Mouse (Mus musculus) limb, embryonic 14.5 days (tissue): ENCODE measurements around the gene Gli1. TPM values are rescaled to one million over a fixed set of nuclear protein-coding genes. Genes with fewer than 3 reads are reported as not detected.

Source experiments
- ATAC-seq: fragments of 200-750 bp; cut with Nextera tagmentation; 2 replicates; pipeline ENCODE4 v1.8.0; 2017; ENCODE audit warnings: low read depth, moderate number of reproducible peaks, moderate TSS enrichment; ENCODE audit not compliant: low FRiP score
- DNase-seq: peaks from one replicate; pipeline ENCODE4 v3.0.0-alpha.2; 2015; ENCODE audit warnings: low spot score
- H3K27ac ChIP-seq: fragments of 300-500 bp; sonication (generic); replicated peaks from 2 replicates; pipeline ENCODE4 v1.5.1; 2014; ENCODE audit warnings: low read depth, mild to moderate bottlenecking, low read length, moderate library complexity, mixed read lengths
- H3K27me3 ChIP-seq: fragments of 300-500 bp; sonication (generic); 2 replicates; pipeline ENCODE4 v1.6.1; 2014; ENCODE audit warnings: low read length, mixed read lengths; ENCODE audit not compliant: control insufficient read depth, insufficient read depth
- H3K36me3 ChIP-seq: fragments of 300-500 bp; sonication (generic); 2 replicates; pipeline ENCODE4 v1.6.1; 2014; ENCODE audit warnings: mild to moderate bottlenecking, low read length, moderate library complexity, mixed read lengths; ENCODE audit not compliant: control insufficient read depth, insufficient read depth
- H3K4me1 ChIP-seq: fragments of 300-500 bp; sonication (generic); 2 replicates; pipeline ENCODE4 v1.6.1; 2014; ENCODE audit warnings: antibody characterized with exemption, low read length, mixed read lengths; ENCODE audit not compliant: control insufficient read depth, insufficient read depth
- H3K4me2 ChIP-seq: fragments of 300-500 bp; sonication (generic); replicated peaks from 2 replicates; pipeline ENCODE4 v1.6.1; 2014; ENCODE audit warnings: low read depth, mild to moderate bottlenecking, low read length, moderate library complexity; ENCODE audit not compliant: severe bottlenecking
- H3K4me3 ChIP-seq: fragments of 300-500 bp; sonication (generic); replicated peaks from 2 replicates; pipeline ENCODE4 v1.5.1; 2014; ENCODE audit warnings: low read length
- H3K9ac ChIP-seq: fragments of 300-500 bp; sonication (generic); 2 replicates; pipeline ENCODE4 v1.6.1; 2014; ENCODE audit warnings: mild to moderate bottlenecking, low read depth, low read length, moderate library complexity; ENCODE audit not compliant: severe bottlenecking
- H3K9me3 ChIP-seq: fragments of 300-500 bp; sonication (generic); 2 replicates; pipeline ENCODE4 v1.6.1; 2016; ENCODE audit warnings: low read length; ENCODE audit not compliant: control insufficient read depth
- POLR2A ChIP-seq: fragments of 200-500 bp; IDR thresholded peaks from 2 replicates; pipeline ENCODE4 v1.8.0; 2012; ENCODE audit warnings: inconsistent platforms, mild to moderate bottlenecking, moderate library complexity, borderline replicate concordance; ENCODE audit not compliant: insufficient read depth, insufficient read length; ENCODE audit errors: extremely low read depth
- WGBS: fragments of 180-500 bp; shearing (Covaris S2); extraction: QIAGEN DNeasy Blood & Tissue Kit; methylation state at CpG from one replicate; pipeline ENCODE4 v1.1.7; 2014; 5-methylcytosine and 5-hydroxymethylcytosine counted together
- polyA plus RNA-seq, 2 experiments: library from polyadenylated mRNA; depleted of rRNA in 1 of 2; stranded (reverse) in 1 of 2; unstranded in 1 of 2; fragments of >200 nt; fragmentation: Nextera tagmentation in 1 of 2; extraction: Ambion mirVana in 1 of 2; gene quantifications; 2 replicates each; pipeline versions ENCODE4 v1.2.1 to v1.2.3; 2012 to 2014

The Gli1 gene
- polyA plus RNA-seq, 2 experiments: 16.4 to 118 TPM

DNA sequence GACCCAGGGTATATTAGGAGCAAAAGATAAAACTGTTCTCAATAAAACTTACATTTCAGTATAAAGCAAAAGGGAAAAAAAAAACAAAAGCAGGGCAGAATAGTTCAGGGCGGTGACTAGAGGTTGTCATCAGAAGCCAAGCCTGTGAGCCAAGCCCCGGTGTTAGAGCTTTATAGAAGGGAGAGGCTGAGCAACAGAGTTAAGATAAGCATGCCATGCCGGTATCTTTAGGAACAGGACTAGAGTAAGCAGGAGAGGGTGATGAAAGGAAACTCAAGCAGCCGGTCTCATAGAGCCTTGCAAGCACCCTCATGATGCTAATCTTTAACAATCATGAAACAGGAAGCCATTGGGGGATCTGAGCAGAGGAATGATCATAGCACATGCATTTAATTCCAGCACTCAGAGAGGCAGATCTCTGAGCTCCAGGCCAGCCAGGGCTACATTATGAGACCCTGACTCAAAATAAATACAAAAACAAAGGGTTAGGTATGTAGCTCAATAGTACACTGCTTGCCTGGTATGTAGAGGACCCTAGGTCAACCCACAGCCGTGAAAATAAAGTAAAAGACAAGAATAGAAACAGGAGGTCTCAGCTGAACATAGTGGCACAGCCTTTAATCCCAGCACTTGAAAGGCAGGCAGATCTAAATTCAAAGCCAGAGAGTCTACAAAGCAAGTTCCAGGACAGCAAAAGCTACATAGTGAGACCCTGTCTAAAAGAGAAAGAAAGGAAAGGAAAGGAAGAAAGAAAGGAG lies 49.7 kb downstream of the Gli1 start:
- peak overlapping the region; percentile 72 for H3K4me3 ChIP-seq
- TF ChIP-seq POLR2A: no peak
- WGBS: 58% methylated on average over 5 of the region's 5 CpGs
- 0 out of 2 replicates have a peak overlapping the region, but pooled peaks have one; percentile 4 for H3K9ac ChIP-seq
- H3K27me3 ChIP-seq: no peaks in the 10 kb centered on the region
- ATAC-seq: no peak
- peaks cover 28% of the 10 kb centered on the region for H3K4me1 ChIP-seq
- H3K4me2 ChIP-seq: peak overlapping the region; percentile 92
- H3K27ac ChIP-seq: no peak overlapping the region
- DNase-seq: no peak
- H3K9me3 ChIP-seq: no peaks in the 10 kb centered on the region
- H3K36me3 ChIP-seq: peaks cover 54% of the 10 kb centered on the region

DNA sequence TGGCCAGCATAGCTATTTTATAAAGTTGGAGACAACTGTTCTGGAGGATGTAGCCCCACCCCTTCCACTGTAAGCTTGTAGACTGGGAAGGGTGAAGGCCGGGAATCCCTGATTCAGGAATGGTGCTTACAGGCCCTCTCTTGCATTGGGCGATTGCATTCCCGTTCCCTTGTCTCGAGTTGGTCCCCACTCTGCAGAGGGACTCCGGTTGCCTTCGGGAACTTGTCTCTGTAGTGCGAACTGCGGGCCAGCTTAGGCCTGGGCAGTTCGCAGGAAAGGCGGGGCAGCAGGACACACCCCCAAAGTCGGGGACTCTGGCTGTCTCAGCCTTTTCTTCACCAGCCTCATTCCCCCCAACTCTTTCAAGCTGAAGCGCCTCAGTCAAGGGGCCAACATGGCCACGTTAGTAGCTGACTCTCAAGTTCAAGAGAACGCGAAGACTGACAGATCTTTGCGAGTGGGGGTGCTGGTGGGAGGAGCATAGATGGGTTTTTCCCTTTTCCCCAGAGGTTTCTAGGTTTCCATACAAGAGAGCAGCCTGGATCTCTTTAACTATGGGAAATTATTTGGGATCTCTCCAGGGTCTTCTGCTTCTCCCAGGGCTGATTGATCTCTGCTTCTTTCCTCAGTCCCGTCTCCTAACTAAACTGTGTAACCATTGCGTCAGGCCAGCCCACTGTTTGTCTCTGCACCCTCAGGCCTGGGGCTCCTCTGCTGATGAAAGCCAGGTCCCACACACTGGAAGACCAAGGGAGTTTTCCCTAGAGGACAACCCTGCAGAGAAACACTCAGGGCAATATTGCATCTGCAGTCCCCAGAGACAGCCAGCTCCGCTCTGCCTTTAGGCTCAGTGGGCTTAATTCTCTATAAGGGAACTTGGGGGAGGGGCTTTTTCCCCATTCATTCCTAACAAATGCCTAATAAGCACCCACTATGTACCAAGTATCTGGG lies 50.6 kb downstream of the Gli1 start:
- Histone ChIP-seq H3K36me3 (peaks cover 53% of the 10 kb centered on the region), H3K27me3 (no peaks in the 10 kb centered on the region), H3K27ac (peak overlapping the region; percentile 62), H3K9me3 (no peaks in the 10 kb centered on the region), H3K4me1 (peaks cover 32% of the 10 kb centered on the region), H3K9ac (peak overlapping the region; percentile 57), H3K4me3 (peak overlapping the region; percentile 72), H3K4me2 (peak overlapping the region; percentile 92)
- DNase-seq: peak; percentile 23
- 2% methylated on average over 19 of the region's 19 CpGs for WGBS
- ATAC-seq: peak; percentile 58
- TF ChIP-seq POLR2A: no peak

DNA sequence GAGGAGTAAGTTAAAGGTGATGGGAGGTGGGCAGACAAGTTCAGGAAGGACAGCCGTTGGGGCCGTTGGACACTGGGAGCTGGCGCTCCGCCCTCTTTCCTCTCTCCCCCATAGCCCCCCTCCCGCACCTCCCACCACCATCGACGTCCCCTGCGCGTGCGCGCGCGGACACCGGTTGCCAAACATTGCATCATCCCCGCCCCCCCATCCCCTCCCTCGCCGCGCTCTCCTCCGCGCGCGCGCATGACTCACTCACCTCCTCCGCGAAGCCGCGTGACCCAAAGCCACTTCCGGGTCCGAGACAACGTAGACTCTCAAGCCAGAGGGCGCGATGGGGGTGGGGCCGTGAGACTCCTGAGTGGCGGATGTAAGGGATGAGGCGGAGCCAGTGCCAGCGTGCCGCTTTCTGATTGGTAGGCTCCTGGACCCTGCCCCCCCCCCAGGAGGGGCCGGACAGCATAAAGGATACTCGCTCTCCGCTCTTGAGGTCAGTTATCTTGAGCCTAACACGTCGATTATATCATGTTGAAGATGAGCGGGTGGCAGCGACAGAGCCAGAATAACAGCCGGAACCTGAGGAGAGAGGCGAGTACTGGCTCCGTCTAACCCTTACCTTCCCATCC lies 51.4 kb downstream of the Gli1 start:
- WGBS: under 1% methylated on average over 45 of the region's 47 CpGs
- peak overlapping the region; percentile 92 for H3K4me2 ChIP-seq

GRCm38 (mm10) chr10:127289573-127290191 lies 52.1 kb downstream of the Gli1 start:
- Histone ChIP-seq H3K36me3 (peaks cover 53% of the 10 kb centered on the region), H3K4me3 (peak overlapping the region; percentile 72), H3K4me1 (peaks cover 32% of the 10 kb centered on the region), H3K9me3 (no peaks in the 10 kb centered on the region), H3K9ac (peak overlapping the region; percentile 79), H3K27ac (peak overlapping the region; percentile 97), H3K27me3 (no peaks in the 10 kb centered on the region), H3K4me2 (peak overlapping the region; percentile 92)
- ATAC-seq: no peak
- WGBS: 2% methylated on average over 15 of the region's 15 CpGs
- no peak for DNase-seq
- TF ChIP-seq POLR2A: no peak

More for the DNA sequence above, 51.4 kb downstream of the Gli1 start:
- H3K27me3 ChIP-seq: no peaks in the 10 kb centered on the region
- H3K27ac ChIP-seq: peak overlapping the region; percentile 97
- H3K9me3 ChIP-seq: no peaks in the 10 kb centered on the region
- peak overlapping the region; percentile 79 for H3K9ac ChIP-seq
- ATAC-seq (peak; percentile 92), DNase-seq (peak; percentile 100)
- peaks cover 53% of the 10 kb centered on the region for H3K36me3 ChIP-seq
- H3K4me1 ChIP-seq: peaks cover 32% of the 10 kb centered on the region
- peak; percentile 75; the same call in 1 of the 2 replicates for TF ChIP-seq POLR2A
- H3K4me3 ChIP-seq: peak overlapping the region; percentile 72
